8 mouse cellular contexts compared by ENCODE assay signal in the genomic region with DNA sequence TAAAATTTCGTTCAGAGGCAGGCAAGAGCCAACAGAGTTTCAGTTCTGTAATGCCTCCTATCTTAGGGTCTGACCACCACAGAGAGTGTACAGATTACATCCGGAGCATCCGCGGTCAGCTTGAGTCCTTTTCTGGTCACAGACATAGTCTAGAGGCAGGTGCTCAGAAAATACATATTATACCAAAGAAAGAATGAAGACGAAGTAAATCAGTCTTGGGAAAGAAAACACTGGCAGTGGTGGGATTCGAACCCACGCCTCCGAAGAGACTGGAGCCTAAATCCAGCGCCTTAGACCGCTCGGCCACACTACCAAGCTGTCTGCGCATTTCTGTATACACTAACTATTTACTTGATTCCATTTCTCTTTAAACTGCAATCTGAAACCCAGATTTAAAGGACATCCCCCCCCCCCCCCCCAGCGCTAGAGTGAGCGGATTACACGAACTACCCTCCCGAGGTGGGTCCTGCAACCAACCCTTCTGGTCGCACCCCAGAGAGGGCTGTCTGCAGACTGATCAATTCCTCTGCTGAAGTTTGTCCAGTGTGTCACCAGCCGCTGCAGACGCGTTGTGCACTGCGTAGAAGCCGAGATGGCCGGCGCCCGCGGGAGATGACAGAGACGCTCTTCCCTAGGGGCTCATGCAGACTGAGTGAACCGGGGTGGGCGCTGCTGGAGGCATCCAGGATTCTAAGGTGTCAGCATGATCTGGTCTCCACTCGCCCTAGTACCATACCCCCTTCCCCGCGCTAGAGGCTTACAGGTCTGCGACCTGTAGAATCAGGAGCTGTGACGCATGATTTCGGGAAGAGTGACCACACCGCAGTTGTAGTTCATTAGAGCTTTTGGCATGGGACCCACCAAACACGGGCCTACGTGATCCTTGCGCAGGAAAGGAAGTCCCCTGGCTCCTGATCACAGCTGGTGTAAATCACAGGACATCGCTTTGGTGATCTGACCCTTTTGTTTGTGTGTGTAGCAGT. TPM values are rescaled to one million over a fixed set of nuclear protein-coding genes. Genes with fewer than 3 reads are reported as not detected.
DNase-seq lines count a peak whose midpoint lies in the region; ATAC-seq and TF ChIP-seq lines count a peak whose summit lies in the region.

No protein-coding gene starts in this region.

- H3K27ac ChIP-seq in intestine, postnatal 0 days (ENCODE audit: low read depth, low read length) = no peak overlapping the region
- H3K27ac ChIP-seq in liver, embryonic 11.5 days (ENCODE audit: low read depth, low read length) = no peak overlapping the region
- no peak overlapping the region for H3K27ac ChIP-seq in midbrain, postnatal 0 days (ENCODE audit: low read depth, low read length)
- H3K27ac ChIP-seq in testis, adult 2 months (ENCODE audit: control insufficient read depth, insufficient read depth, low read depth, low read length) = no peak overlapping the region

- ATAC-seq in granulocyte monocyte progenitor cell, adult 5-6 weeks (replicated peaks; ENCODE audit: poor library complexity, severe bottlenecking) = peak; percentile 75
- ATAC-seq in intestine, postnatal 0 days = peak; percentile 20; the same call in 1 of the 2 replicates
- ATAC-seq in liver, embryonic 11.5 days (replicated peaks; ENCODE audit: low FRiP score) = peak; percentile 74
- peak; percentile 70 for ATAC-seq in midbrain, postnatal 0 days (ENCODE audit: low FRiP score)

- H3K4me1 ChIP-seq in intestine, postnatal 0 days (replicated peaks; ENCODE audit: control insufficient read depth, insufficient read depth, low read length) = peaks cover 2% of the 10 kb centered on the region; the same call in 1 of the 2 replicates
- H3K4me1 ChIP-seq in liver, embryonic 11.5 days (replicated peaks; ENCODE audit: control insufficient read depth, insufficient read depth, low read length) = 0 out of 2 replicates have a peak, but pooled peaks cover 3% of the 10 kb centered on the region
- H3K4me1 ChIP-seq in midbrain, postnatal 0 days (ENCODE audit: insufficient read depth, low read length) = peaks cover 5% of the 10 kb centered on the region; the same call in 1 of the 2 replicates
- peaks cover 5% of the 10 kb centered on the region; the same call in 1 of the 2 replicates for H3K4me1 ChIP-seq in testis, adult 2 months (ENCODE audit: control insufficient read depth, insufficient read depth, low read length)

- no peak for TF ChIP-seq POLR2A in testis, adult 2 months (IDR thresholded peaks at IDR 0.05; ENCODE audit: control insufficient read depth, low read depth, low read length)

- no peaks in the 10 kb centered on the region for H3K36me3 ChIP-seq in intestine, postnatal 0 days (ENCODE audit: control insufficient read depth, insufficient read depth)
- H3K36me3 ChIP-seq in liver, embryonic 11.5 days (ENCODE audit: control insufficient read depth, insufficient read depth, low read length) = no peaks in the 10 kb centered on the region
- H3K36me3 ChIP-seq in midbrain, postnatal 0 days (ENCODE audit: insufficient read depth, low read length) = no peaks in the 10 kb centered on the region
- H3K36me3 ChIP-seq in testis, adult 2 months (ENCODE audit: control insufficient read depth, insufficient read depth, low read length) = no peaks in the 10 kb centered on the region

- WGBS in intestine, postnatal 0 days = 6% methylated on average over 40 of the region's 40 CpGs
- WGBS in liver, embryonic 11.5 days = 2% methylated on average over 39 of the region's 40 CpGs
- WGBS in midbrain, postnatal 0 days = 2% methylated on average over 38 of the region's 40 CpGs

- no peaks in the 10 kb centered on the region for H3K27me3 ChIP-seq in intestine, postnatal 0 days (replicated peaks; ENCODE audit: control insufficient read depth, insufficient read depth, low read length)
- peaks cover 5% of the 10 kb centered on the region; the same call in 1 of the 2 replicates for H3K27me3 ChIP-seq in liver, embryonic 11.5 days (replicated peaks; ENCODE audit: control insufficient read depth, insufficient read depth, low read length)
- no peaks in the 10 kb centered on the region for H3K27me3 ChIP-seq in midbrain, postnatal 0 days (ENCODE audit: insufficient read depth, low read length)
- no peaks in the 10 kb centered on the region for H3K27me3 ChIP-seq in testis, adult 2 months (ENCODE audit: control insufficient read depth, insufficient read depth, low read length)

- H3K4me3 ChIP-seq in intestine, postnatal 0 days (ENCODE audit: low read depth, low read length) = peak overlapping the region; percentile 49
- H3K4me3 ChIP-seq in liver, embryonic 11.5 days (ENCODE audit: low read depth, low read length) = peak overlapping the region; percentile 66
- H3K4me3 ChIP-seq in midbrain, postnatal 0 days (ENCODE audit: low read depth, low read length) = peak overlapping the region; percentile 56
- peak overlapping the region; percentile 69 for H3K4me3 ChIP-seq in testis, adult 2 months (ENCODE audit: control insufficient read depth, low read depth, low read length)

- H3K9me3 ChIP-seq in intestine, postnatal 0 days (ENCODE audit: control insufficient read depth) = no peaks in the 10 kb centered on the region
- H3K9me3 ChIP-seq in liver, embryonic 11.5 days (ENCODE audit: control insufficient read depth, low read length) = no peaks in the 10 kb centered on the region
- H3K9me3 ChIP-seq in midbrain, postnatal 0 days (ENCODE audit: low read length) = no peaks in the 10 kb centered on the region

- peak overlapping the region; percentile 40 for H3K9ac ChIP-seq in intestine, postnatal 0 days (ENCODE audit: low read depth, low read length)
- H3K9ac ChIP-seq in liver, embryonic 11.5 days (ENCODE audit: low read depth, low read length) = peak overlapping the region; percentile 52
- H3K9ac ChIP-seq in midbrain, postnatal 0 days (replicated peaks; ENCODE audit: low read length, poor library complexity, severe bottlenecking) = peak overlapping the region; percentile 54; the same call in 1 of the 2 replicates

- no peak for TF ChIP-seq CTCF in intestine, postnatal 0 days (IDR thresholded peaks at IDR 0.05; ENCODE audit: low read depth)
- no peak for TF ChIP-seq CTCF in midbrain, postnatal 0 days (IDR thresholded peaks at IDR 0.05)
- no peak for TF ChIP-seq CTCF in testis, adult 2 months (IDR thresholded peaks at IDR 0.05; ENCODE audit: control insufficient read depth, insufficient read depth, insufficient replicate concordance, low read depth, low read length)

- DNase-seq in 3T3-L1 (ENCODE audit: low read depth, low spot score) (peak; percentile 90), NIH3T3 (ENCODE audit: low read depth) (peak; percentile 81)
- peak; percentile 63 to 71 for DNase-seq in cerebellum, postnatal 14 days
- peak; percentile 71 for DNase-seq in liver, embryonic 11.5 days (ENCODE audit: low spot score)
- DNase-seq in midbrain, postnatal 0 days (ENCODE audit: low spot score) = peak; percentile 54

- peak overlapping the region; percentile 69 for H3K4me2 ChIP-seq in intestine, postnatal 0 days (replicated peaks; ENCODE audit: low read depth)
- H3K4me2 ChIP-seq in liver, embryonic 11.5 days = peak overlapping the region; percentile 90
- peak overlapping the region; percentile 89 for H3K4me2 ChIP-seq in midbrain, postnatal 0 days (ENCODE audit: low read depth, low read length, poor library complexity, severe bottlenecking)

RNA-seq across cellular contexts. Expression of a gene that starts 8.0 kb away (rescaled TPM):
- total RNA-seq in granulocyte monocyte progenitor cell, adult 5-6 weeks (2014; fragmentation: Nextera tagmentation) = 1.7 and 6.8 TPM in 2 replicates
- 2.5 and 2.9 TPM in 2 replicates for total RNA-seq in granulocyte monocyte progenitor cell, adult 5-6 weeks (2017)
- 355 and 426 TPM in 2 replicates for polyA plus RNA-seq in intestine, postnatal 0 days (2015; fragmentation: Nextera tagmentation; extraction: Ambion mirVana)
- 13.3 and 13.6 TPM in 2 replicates for polyA plus RNA-seq in liver, embryonic 11.5 days (2014; fragmentation: Nextera tagmentation; extraction: Ambion mirVana)
- total RNA-seq in midbrain, postnatal 0 days (2014; rRNA removed) = 27.2 and 29.3 TPM in 2 replicates
- polyA plus RNA-seq in midbrain, postnatal 0 days (2015; fragmentation: Nextera tagmentation; extraction: Ambion mirVana) = 14.9 and 15.1 TPM in 2 replicates
- polyA plus RNA-seq in testis, adult 2 months (2012; rRNA removed) = 8.8 and 11.5 TPM in 2 replicates

RNA-seq across cellular contexts. Expression of a gene that starts 8.1 kb away (rescaled TPM):
- 0.45 TPM in 1 of 2 replicates, not detected in the other for total RNA-seq in granulocyte monocyte progenitor cell, adult 5-6 weeks (2014; fragmentation: Nextera tagmentation)
- 1.4 and 1.8 TPM in 2 replicates for total RNA-seq in granulocyte monocyte progenitor cell, adult 5-6 weeks (2017)
- polyA plus RNA-seq in intestine, postnatal 0 days (2015; fragmentation: Nextera tagmentation; extraction: Ambion mirVana) = 114 and 119 TPM in 2 replicates
- 3.6 and 4.0 TPM in 2 replicates for polyA plus RNA-seq in liver, embryonic 11.5 days (2014; fragmentation: Nextera tagmentation; extraction: Ambion mirVana)
- 2.1 and 3.2 TPM in 2 replicates for total RNA-seq in midbrain, postnatal 0 days (2014; rRNA removed)
- polyA plus RNA-seq in midbrain, postnatal 0 days (2015; fragmentation: Nextera tagmentation; extraction: Ambion mirVana) = 2.3 and 3.3 TPM in 2 replicates
- 0.89 and 1.5 TPM in 2 replicates for polyA plus RNA-seq in testis, adult 2 months (2012; rRNA removed)

RNA-seq across cellular contexts. Expression of a gene that starts 8.7 kb away (rescaled TPM):
- total RNA-seq in granulocyte monocyte progenitor cell, adult 5-6 weeks (2014; fragmentation: Nextera tagmentation) = not detected in 2 replicates
- not detected in 2 replicates for total RNA-seq in granulocyte monocyte progenitor cell, adult 5-6 weeks (2017)
- polyA plus RNA-seq in intestine, postnatal 0 days (2015; fragmentation: Nextera tagmentation; extraction: Ambion mirVana) = not detected in 2 replicates
- polyA plus RNA-seq in liver, embryonic 11.5 days (2014; fragmentation: Nextera tagmentation; extraction: Ambion mirVana) = not detected in 2 replicates
- total RNA-seq in midbrain, postnatal 0 days (2014; rRNA removed) = 0.66 TPM in 1 of 2 replicates, not detected in the other
- 0.02 and 0.07 TPM in 2 replicates for polyA plus RNA-seq in midbrain, postnatal 0 days (2015; fragmentation: Nextera tagmentation; extraction: Ambion mirVana)
- 0.54 and 0.77 TPM in 2 replicates for polyA plus RNA-seq in testis, adult 2 months (2012; rRNA removed)

RNA-seq across cellular contexts. Expression of a gene that starts 25.4 kb away (rescaled TPM):
- 6.2 and 27.0 TPM in 2 replicates for total RNA-seq in granulocyte monocyte progenitor cell, adult 5-6 weeks (2014; fragmentation: Nextera tagmentation)
- total RNA-seq in granulocyte monocyte progenitor cell, adult 5-6 weeks (2017) = 11.0 and 12.6 TPM in 2 replicates
- polyA plus RNA-seq in intestine, postnatal 0 days (2015; fragmentation: Nextera tagmentation; extraction: Ambion mirVana) = 0.51 and 0.90 TPM in 2 replicates
- polyA plus RNA-seq in liver, embryonic 11.5 days (2014; fragmentation: Nextera tagmentation; extraction: Ambion mirVana) = 1.4 and 1.6 TPM in 2 replicates
- not detected in 2 replicates for total RNA-seq in midbrain, postnatal 0 days (2014; rRNA removed)
- not detected in 2 replicates for polyA plus RNA-seq in midbrain, postnatal 0 days (2015; fragmentation: Nextera tagmentation; extraction: Ambion mirVana)
- polyA plus RNA-seq in testis, adult 2 months (2012; rRNA removed) = 17.3 TPM in 1 of 2 replicates, not detected in the other

RNA-seq across cellular contexts. Expression of a gene that starts 31.3 kb away (rescaled TPM):
- not detected in 2 replicates for total RNA-seq in granulocyte monocyte progenitor cell, adult 5-6 weeks (2014; fragmentation: Nextera tagmentation)
- not detected in 2 replicates for total RNA-seq in granulocyte monocyte progenitor cell, adult 5-6 weeks (2017)
- 0.17 and 0.18 TPM in 2 replicates for polyA plus RNA-seq in intestine, postnatal 0 days (2015; fragmentation: Nextera tagmentation; extraction: Ambion mirVana)
- polyA plus RNA-seq in liver, embryonic 11.5 days (2014; fragmentation: Nextera tagmentation; extraction: Ambion mirVana) = not detected in 2 replicates
- not detected in 2 replicates for total RNA-seq in midbrain, postnatal 0 days (2014; rRNA removed)
- polyA plus RNA-seq in midbrain, postnatal 0 days (2015; fragmentation: Nextera tagmentation; extraction: Ambion mirVana) = 0.11 TPM in 1 of 2 replicates, not detected in the other
- polyA plus RNA-seq in testis, adult 2 months (2012; rRNA removed) = 10.3 TPM in 1 of 2 replicates, not detected in the other

Comparison
In these comparisons a context has a peak if more than half of its experiments do, and no peak if none do; other contexts are left out.
1. ATAC-seq: peak in every context shown above with its lines; median percentile 75 in granulocyte monocyte progenitor cell, adult 5-6 weeks; 74 in liver, embryonic 11.5 days; 70 in midbrain, postnatal 0 days; 20 in intestine, postnatal 0 days.
2. RNA of a gene that starts 8.0 kb away (polyA plus RNA-seq): 355 to 426 TPM in intestine, postnatal 0 days; 14.9 to 15.1 TPM in midbrain, postnatal 0 days, 13.3 to 13.6 TPM in liver, embryonic 11.5 days and 8.8 to 11.5 TPM in testis, adult 2 months; every median in the first group is over 10 times any median in the second.
3. RNA of a gene that starts 8.1 kb away (polyA plus RNA-seq): 114 to 119 TPM in intestine, postnatal 0 days; 3.6 to 4.0 TPM in liver, embryonic 11.5 days, 2.3 to 3.3 TPM in midbrain, postnatal 0 days and 0.89 to 1.5 TPM in testis, adult 2 months; every median in the first group is over 10 times any median in the second.
4. Peak in every context shown above with its lines, with median percentiles within 50 percentile points of each other: DNase-seq, H3K4me2 ChIP-seq, H3K4me3 ChIP-seq and H3K9ac ChIP-seq.